Mouse (Mus musculus) ES-E14 (cell line): ENCODE measurements around the gene Hist1h2ai. TPM values are rescaled to one million over a fixed set of nuclear protein-coding genes. Genes with fewer than 3 reads are reported as not detected.

ENCODE experiments used
- DNase-seq: peaks from one replicate; pipeline ENCODE4 v3.0.0-alpha.2; 2013; ENCODE audit warnings: low read depth, low spot score
- H3K27ac ChIP-seq: 2 replicates; pipeline ENCODE4 v1.5.1; 2012; ENCODE audit warnings: low read depth, mild to moderate bottlenecking, low read length, moderate library complexity, mixed read lengths; ENCODE audit not compliant: poor library complexity, insufficient read depth, severe bottlenecking
- H3K36me3 ChIP-seq: 2 replicates; pipeline ENCODE4 v1.6.1; 2012; ENCODE audit warnings: mild to moderate bottlenecking, low read length, moderate library complexity, mixed read lengths; ENCODE audit not compliant: control insufficient read depth, poor library complexity, insufficient read depth, severe bottlenecking
- H3K4me1 ChIP-seq, 2 experiments: fragments of 150-350 bp in 1 of 2; sonication (generic) in 1 of 2; 2 replicates each; pipeline ENCODE4 v1.6.1; 2012; ENCODE audit warnings: low read length in 2 of 2, mild to moderate bottlenecking in 1 of 2, mixed read lengths in 1 of 2; ENCODE audit not compliant: control insufficient read depth in 2 of 2, insufficient read depth in 2 of 2, poor library complexity in 1 of 2
- H3K4me3 ChIP-seq, 2 experiments: fragments of 150-350 bp in 1 of 2; sonication (generic) in 1 of 2; 2 replicates each; pipeline ENCODE4 v1.5.1; 2012; ENCODE audit warnings: low read length in 2 of 2, low read depth in 1 of 2, mild to moderate bottlenecking in 1 of 2, mixed read lengths in 1 of 2; ENCODE audit not compliant: insufficient read depth in 1 of 2, poor library complexity in 1 of 2, severe bottlenecking in 1 of 2
- H3K9ac ChIP-seq: 2 replicates; pipeline ENCODE4 v1.6.1; 2012; ENCODE audit warnings: low read depth, mild to moderate bottlenecking, low read length, mixed read lengths; ENCODE audit not compliant: poor library complexity, insufficient read depth, severe bottlenecking
- H3K9me3 ChIP-seq: fragments of 150-350 bp; sonication (generic); 2 replicates; pipeline ENCODE4 v1.6.1; 2012; ENCODE audit warnings: low read depth, mild to moderate bottlenecking, low read length; ENCODE audit not compliant: control insufficient read depth, insufficient read depth
- CHD2 ChIP-seq: IDR thresholded peaks from 2 replicates; pipeline ENCODE4 v1.6.1; 2014; ENCODE audit warnings: mild to moderate bottlenecking, low read depth, low read length, inconsistent platforms
- HCFC1 ChIP-seq: IDR thresholded peaks from 2 replicates; pipeline ENCODE4 v1.6.1; 2012; ENCODE audit warnings: low read length, inconsistent platforms, borderline replicate concordance; ENCODE audit not compliant: insufficient read depth
- MAFK ChIP-seq: IDR thresholded peaks from 2 replicates; pipeline ENCODE4 v1.6.1; 2014; ENCODE audit warnings: mild to moderate bottlenecking, low read depth, low read length, inconsistent platforms; ENCODE audit not compliant: insufficient read depth
- ZC3H11A ChIP-seq: IDR thresholded peaks from 2 replicates; pipeline ENCODE4 v1.6.1; 2012; ENCODE audit warnings: low read depth, mild to moderate bottlenecking, inconsistent platforms, low read length, borderline replicate concordance
- ZNF384 ChIP-seq: IDR thresholded peaks from 2 replicates; pipeline ENCODE4 v1.6.1; 2012; ENCODE audit warnings: low read depth, low read length, inconsistent platforms
- in situ Hi-C, 2 experiments: fragments of 600-800 bp; cut with MboI; formaldehyde crosslinking; loops; one replicate each; pipeline ENCODE4 v1.15.1; 2025; ENCODE audit warnings: low sequenced_read_pairs in 2 of 2, inconsistent platforms in 1 of 2; ENCODE audit not compliant: unreplicated experiment in 2 of 2
- total RNA-seq: library from RNA; depleted of rRNA; stranded (reverse); fragments of 300-350 nt; gene quantifications from 2 replicates; pipeline ENCODE4 v1.2.3, GENCODE M21; 2012; rRNA removed

Gene Hist1h2ai
- total RNA-seq, 1 experiment, result 1,685 TPM

DNA sequence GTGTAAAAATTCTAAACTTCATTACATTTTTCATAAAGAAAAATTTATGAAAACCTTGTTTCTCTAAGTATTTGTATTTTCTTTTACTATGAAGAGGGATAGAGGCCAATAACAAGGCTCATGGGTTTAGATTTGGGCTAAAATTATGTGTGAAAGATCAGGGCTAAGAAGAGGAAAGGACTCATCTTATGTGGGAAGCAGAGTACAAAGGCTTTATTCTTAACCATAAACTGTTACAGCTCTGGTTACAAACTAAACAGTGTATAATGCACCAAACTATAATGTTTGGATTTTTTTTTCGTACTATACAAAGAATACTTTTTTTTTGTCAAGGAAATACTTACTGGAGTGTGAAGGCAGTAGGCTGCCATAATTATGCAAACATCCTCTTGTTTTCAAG lies 39.5 kb downstream of the Hist1h2ai start:
- H3K4me3 ChIP-seq, result no peak overlapping the region
- TF ChIP-seq CHD2, result no peak
- TF ChIP-seq ZC3H11A, result no peak
- TF ChIP-seq MAFK, result no peak
- TF ChIP-seq ZNF384, result no peak
- TF ChIP-seq HCFC1, result no peak

More for the DNA sequence above, 39.5 kb downstream of the Hist1h2ai start:
- no peak for DNase-seq
- Histone ChIP-seq H3K4me1 (no peaks in the 10 kb centered on the region), H3K36me3 (no peaks in the 10 kb centered on the region), H3K27ac (no peak overlapping the region), H3K9ac (no peak overlapping the region), H3K9me3 (no peaks in the 10 kb centered on the region)
- in situ Hi-C loops, result no loop called here

Other genes with a start within 250 kb of the Hist1h2ai start
- gene Nkapl, start 247.9 kb upstream of the Hist1h2ai start, total RNA-seq, result 0.58 and 0.98 TPM in 2 replicates
- 0.31 and 0.79 TPM in 2 replicates for gene Zkscan4, start 237.5 kb upstream of the Hist1h2ai start, total RNA-seq
- not detected in 2 replicates for gene Gm10065, start 237.0 kb upstream of the Hist1h2ai start, total RNA-seq
- gene AK157302, start 221.2 kb upstream of the Hist1h2ai start, total RNA-seq, result 0.11 and 0.31 TPM in 2 replicates
- gene Gm11273, start 215.0 kb upstream of the Hist1h2ai start, total RNA-seq, result 23.4 and 35.7 TPM in 2 replicates
- 9.2 and 16.1 TPM in 2 replicates for gene Zkscan8, start 185.3 kb upstream of the Hist1h2ai start, total RNA-seq
- gene Olfr1366, start 173.6 kb upstream of the Hist1h2ai start, total RNA-seq, result not detected in 2 replicates
- gene Olfr1535, start 156.5 kb upstream of the Hist1h2ai start, total RNA-seq, result not detected in 2 replicates
- not detected in 2 replicates for gene Olfr1364, start 134.7 kb upstream of the Hist1h2ai start, total RNA-seq
- not detected in 2 replicates for gene Olfr1362, start 102.4 kb upstream of the Hist1h2ai start, total RNA-seq
- 0.13 TPM in 1 of 2 replicates, not detected in the other for gene Olfr11, start 73.9 kb upstream of the Hist1h2ai start, total RNA-seq
- not detected in 2 replicates for gene Olfr1361, start 53.0 kb upstream of the Hist1h2ai start, total RNA-seq
- gene Olfr1360, start 39.0 kb upstream of the Hist1h2ai start, total RNA-seq, result not detected in 2 replicates
- not detected in 2 replicates for gene Olfr1359, start 18.3 kb upstream of the Hist1h2ai start, total RNA-seq
- gene Hist1h2bl, start 279 bp upstream of the Hist1h2ai start, total RNA-seq, result 1,275 and 1,694 TPM in 2 replicates
- 2,227 and 2,394 TPM in 2 replicates for gene Hist1h3h, start 1.2 kb downstream of the Hist1h2ai start, total RNA-seq
- 468 and 757 TPM in 2 replicates for gene Hist1h2bm, start 5.6 kb downstream of the Hist1h2ai start, total RNA-seq
- 158 and 260 TPM in 2 replicates for gene Hist1h4j, start 18.6 kb downstream of the Hist1h2ai start, total RNA-seq
- 2,674 and 2,766 TPM in 2 replicates for gene Hist1h4k, start 34.1 kb downstream of the Hist1h2ai start, total RNA-seq
- gene Hist1h2ak, start 37.4 kb downstream of the Hist1h2ai start, total RNA-seq, result 1,029 and 1,218 TPM in 2 replicates
- 306 and 496 TPM in 2 replicates for gene Hist1h2bn, start 37.7 kb downstream of the Hist1h2ai start, total RNA-seq
- 619 and 849 TPM in 2 replicates for gene Hist1h1b, start 64.2 kb downstream of the Hist1h2ai start, total RNA-seq
- gene Hist1h3i, start 66.9 kb downstream of the Hist1h2ai start, total RNA-seq, result 874 and 1,089 TPM in 2 replicates
- gene Hist1h2an, start 70.8 kb downstream of the Hist1h2ai start, total RNA-seq, result 657 and 889 TPM in 2 replicates
- 634 and 879 TPM in 2 replicates for gene Hist1h2bp, start 71.0 kb downstream of the Hist1h2ai start, total RNA-seq
- gene Hist1h2bq, start 93.8 kb downstream of the Hist1h2ai start, total RNA-seq, result 1,775 and 2,433 TPM in 2 replicates
- gene Hist1h2ao, start 94.0 kb downstream of the Hist1h2ai start, total RNA-seq, result 669 TPM in 1 of 2 replicates, not detected in the other
- gene Hist1h4m, start 95.3 kb downstream of the Hist1h2ai start, total RNA-seq, result 9.8 and 22.8 TPM in 2 replicates
- gene Hist1h4n, start 115.8 kb downstream of the Hist1h2ai start, total RNA-seq, result 2,365 and 3,405 TPM in 2 replicates
- gene Hist1h2ap, start 117.1 kb downstream of the Hist1h2ai start, total RNA-seq, result 3,404 and 3,578 TPM in 2 replicates
- 1,712 and 2,111 TPM in 2 replicates for gene Hist1h2br, start 117.3 kb downstream of the Hist1h2ai start, total RNA-seq
- gene Zfp184, start 228.7 kb downstream of the Hist1h2ai start, total RNA-seq, result 5.4 and 6.2 TPM in 2 replicates